Mouse (Mus musculus): ENCODE results near the gene Sema4c. TPM values are rescaled to one million over a fixed set of nuclear protein-coding genes. Genes with fewer than 3 reads are reported as not detected.

Sema4c gene
- polyA plus RNA-seq, 1 experiment from 2014 or later: 4.7 TPM

DNA sequence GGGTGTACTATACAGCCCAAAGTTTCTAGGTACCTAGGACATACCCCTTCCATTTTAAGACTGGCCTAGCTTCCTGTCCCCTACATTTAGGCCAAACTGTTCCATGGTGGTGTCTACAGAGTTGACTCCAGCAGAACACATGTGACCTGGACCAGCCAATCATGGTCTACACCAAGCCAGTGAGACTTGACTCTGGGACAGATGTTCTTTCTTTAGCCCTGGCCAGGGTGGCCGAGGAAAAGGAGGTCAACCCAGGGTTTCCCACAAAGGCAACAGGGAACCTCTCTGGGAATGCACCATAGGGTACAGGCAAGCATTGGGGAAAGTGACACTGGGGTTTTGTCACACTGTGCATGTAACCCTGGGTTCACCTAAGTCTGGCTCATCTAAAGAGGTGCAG is 14.6 kb upstream of the Sema4c start:
- no peak overlapping the region for H3K4me3 ChIP-seq (replicated peaks; ENCODE audit: low read depth, low read length)
- no peak overlapping the region for H3K4me2 ChIP-seq (ENCODE audit: low read length)
- H3K4me1 ChIP-seq (ENCODE audit: control insufficient read depth, insufficient read depth, low read length): no peaks in the 10 kb centered on the region
- no peaks in the 10 kb centered on the region for H3K27me3 ChIP-seq (ENCODE audit: control insufficient read depth, insufficient read depth, low read length)
- H3K9me3 ChIP-seq (ENCODE audit: control insufficient read depth, low read length): no peaks in the 10 kb centered on the region
- ATAC-seq (ENCODE audit: low FRiP score, low TSS enrichment) (no peak), DNase-seq (no peak)
- H3K9ac ChIP-seq (replicated peaks; ENCODE audit: low read length): no peak overlapping the region
- 76% methylated on average over 1 of the region's 1 CpGs for WGBS
- H3K36me3 ChIP-seq (ENCODE audit: control insufficient read depth, insufficient read depth, low read length): no peaks in the 10 kb centered on the region
- no peak overlapping the region for H3K27ac ChIP-seq (replicated peaks; ENCODE audit: low read depth, low read length)

DNA sequence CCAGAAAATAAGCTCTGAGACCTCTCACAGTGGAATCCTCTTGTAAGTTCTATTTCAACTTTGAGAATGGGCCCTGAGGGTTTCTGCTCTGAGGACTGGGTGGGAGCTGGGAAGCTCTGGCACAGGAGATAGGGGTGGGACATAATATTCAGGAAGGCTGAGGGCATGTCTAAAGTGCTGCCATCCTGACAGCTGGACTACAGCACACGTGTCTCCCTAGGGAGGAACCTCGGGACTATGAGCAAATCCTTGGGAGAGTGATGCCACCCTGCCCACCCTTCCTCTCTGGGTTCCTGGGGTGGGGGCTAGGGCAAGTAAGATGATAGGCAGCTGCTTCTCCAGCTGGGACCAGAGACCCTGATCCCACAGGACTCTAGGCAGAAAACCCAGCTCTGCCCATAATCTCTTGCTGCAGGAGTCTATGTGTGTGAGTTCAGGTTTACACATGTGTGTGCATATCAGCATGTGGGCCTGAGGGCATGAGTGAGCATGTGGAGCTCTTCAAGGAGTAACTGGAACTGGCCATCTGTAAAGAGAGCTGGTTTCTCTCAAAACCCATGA is 14.1 kb upstream of the Sema4c start:
- no peak for ATAC-seq (ENCODE audit: low FRiP score, low TSS enrichment)
- Histone ChIP-seq H3K27me3 (ENCODE audit: control insufficient read depth, insufficient read depth, low read length) (no peaks in the 10 kb centered on the region), H3K27ac (replicated peaks; ENCODE audit: low read depth, low read length) (no peak overlapping the region), H3K9ac (replicated peaks; ENCODE audit: low read length) (no peak overlapping the region), H3K4me3 (replicated peaks; ENCODE audit: low read depth, low read length) (no peak overlapping the region), H3K4me1 (ENCODE audit: control insufficient read depth, insufficient read depth, low read length) (no peaks in the 10 kb centered on the region), H3K4me2 (ENCODE audit: low read length) (no peak overlapping the region), H3K9me3 (ENCODE audit: control insufficient read depth, low read length) (no peaks in the 10 kb centered on the region), H3K36me3 (ENCODE audit: control insufficient read depth, insufficient read depth, low read length) (no peaks in the 10 kb centered on the region)
- WGBS: 76% methylated on average over 2 of the region's 2 CpGs
- DNase-seq: no peak

DNA sequence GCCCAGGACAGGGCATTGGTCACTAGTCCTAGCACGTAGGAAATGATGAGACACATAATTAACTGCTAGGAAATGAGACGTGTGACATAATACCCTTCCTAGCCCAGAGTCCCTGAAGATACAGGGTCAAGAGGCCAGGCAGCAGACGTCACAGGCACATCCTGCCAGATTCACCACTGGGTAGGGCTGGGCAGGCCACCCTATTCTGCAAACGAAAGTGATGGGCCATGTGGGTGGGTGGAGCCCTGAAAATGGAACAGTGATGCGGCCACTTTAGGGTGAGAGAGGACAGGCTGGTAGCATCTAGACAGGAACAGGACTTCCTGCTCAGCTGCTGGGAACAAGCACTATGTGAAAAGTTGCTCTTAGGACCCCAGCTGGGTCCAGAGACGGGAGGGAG is 13.5 kb upstream of the Sema4c start:
- DNase-seq: no peak
- Histone ChIP-seq H3K27ac (replicated peaks; ENCODE audit: low read depth, low read length) (no peak overlapping the region), H3K4me2 (ENCODE audit: low read length) (no peak overlapping the region), H3K4me1 (ENCODE audit: control insufficient read depth, insufficient read depth, low read length) (no peaks in the 10 kb centered on the region), H3K9ac (replicated peaks; ENCODE audit: low read length) (no peak overlapping the region), H3K9me3 (ENCODE audit: control insufficient read depth, low read length) (no peaks in the 10 kb centered on the region), H3K27me3 (ENCODE audit: control insufficient read depth, insufficient read depth, low read length) (no peaks in the 10 kb centered on the region), H3K36me3 (ENCODE audit: control insufficient read depth, insufficient read depth, low read length) (no peaks in the 10 kb centered on the region), H3K4me3 (replicated peaks; ENCODE audit: low read depth, low read length) (no peak overlapping the region)
- no peak for ATAC-seq (ENCODE audit: low FRiP score, low TSS enrichment)
- whole genome bisulfite sequencing: 54% methylated on average over 6 of the region's 6 CpGs

DNA sequence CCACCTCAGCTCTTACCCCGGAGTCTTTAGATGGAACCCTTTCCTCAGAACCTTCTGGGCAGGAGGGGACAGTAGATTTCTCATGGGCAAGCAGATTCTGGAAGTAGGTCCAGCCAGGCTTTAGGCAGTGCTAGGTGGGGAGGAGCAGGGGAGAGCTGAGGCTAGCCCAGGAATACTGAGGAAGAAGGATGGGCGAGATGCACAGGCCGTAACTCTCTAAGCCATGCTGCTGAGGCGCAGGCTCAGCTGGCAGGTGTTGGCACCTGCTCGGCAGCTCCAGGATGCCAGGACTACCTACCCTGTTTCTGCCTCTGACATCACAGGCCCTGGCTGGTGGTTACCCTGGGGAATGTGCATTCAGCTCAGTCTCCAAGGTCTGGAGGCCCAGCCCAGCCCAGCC is 12.2 kb upstream of the Sema4c start:
- Histone ChIP-seq H3K27me3 (ENCODE audit: control insufficient read depth, insufficient read depth, low read length) (no peaks in the 10 kb centered on the region), H3K4me3 (replicated peaks; ENCODE audit: low read depth, low read length) (no peak overlapping the region), H3K4me2 (ENCODE audit: low read length) (no peak overlapping the region), H3K9ac (replicated peaks; ENCODE audit: low read length) (no peak overlapping the region), H3K27ac (replicated peaks; ENCODE audit: low read depth, low read length) (no peak overlapping the region), H3K9me3 (ENCODE audit: control insufficient read depth, low read length) (no peaks in the 10 kb centered on the region), H3K36me3 (ENCODE audit: control insufficient read depth, insufficient read depth, low read length) (no peaks in the 10 kb centered on the region), H3K4me1 (ENCODE audit: control insufficient read depth, insufficient read depth, low read length) (no peaks in the 10 kb centered on the region)
- DNase-seq (no peak), ATAC-seq (ENCODE audit: low FRiP score, low TSS enrichment) (no peak)
- 92% methylated on average over 5 of the region's 5 CpGs for WGBS

DNA sequence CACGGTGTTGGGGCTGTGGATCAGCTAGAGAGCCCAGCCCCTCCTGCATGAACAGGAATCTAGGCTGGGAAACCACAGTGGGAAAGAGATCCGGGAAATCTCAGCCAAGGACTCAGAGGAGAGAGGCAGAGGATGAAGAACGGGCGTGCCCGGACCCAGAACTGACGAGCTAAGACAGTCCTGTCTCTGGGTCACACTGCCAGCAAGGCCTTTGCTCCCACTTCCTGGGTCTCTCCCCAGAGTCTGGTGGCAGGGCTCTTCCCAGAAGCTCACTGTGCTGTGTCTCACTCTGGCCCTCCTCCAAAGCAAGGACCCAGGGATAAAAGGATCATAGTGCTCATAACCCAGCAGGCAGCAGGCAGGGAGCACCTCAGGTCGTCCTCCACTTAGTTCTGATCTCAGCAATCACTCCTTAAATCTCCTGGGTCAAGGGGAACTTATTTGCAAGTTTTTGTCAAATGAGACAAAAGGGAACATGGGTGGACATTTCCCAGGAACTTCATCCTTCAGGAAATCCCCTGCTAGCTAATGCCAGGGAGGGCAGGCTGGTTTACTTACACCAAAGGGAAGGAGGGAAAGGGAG is 11.6 kb upstream of the Sema4c start:
- Histone ChIP-seq H3K27me3 (ENCODE audit: control insufficient read depth, insufficient read depth, low read length) (no peaks in the 10 kb centered on the region), H3K9ac (replicated peaks; ENCODE audit: low read length) (no peak overlapping the region), H3K4me1 (ENCODE audit: control insufficient read depth, insufficient read depth, low read length) (no peaks in the 10 kb centered on the region), H3K9me3 (ENCODE audit: control insufficient read depth, low read length) (no peaks in the 10 kb centered on the region), H3K4me3 (replicated peaks; ENCODE audit: low read depth, low read length) (no peak overlapping the region), H3K36me3 (ENCODE audit: control insufficient read depth, insufficient read depth, low read length) (no peaks in the 10 kb centered on the region), H3K27ac (replicated peaks; ENCODE audit: low read depth, low read length) (no peak overlapping the region), H3K4me2 (ENCODE audit: low read length) (no peak overlapping the region)
- DNase-seq (no peak), ATAC-seq (ENCODE audit: low FRiP score, low TSS enrichment) (no peak)
- 44% methylated on average over 7 of the region's 7 CpGs for WGBS

DNA sequence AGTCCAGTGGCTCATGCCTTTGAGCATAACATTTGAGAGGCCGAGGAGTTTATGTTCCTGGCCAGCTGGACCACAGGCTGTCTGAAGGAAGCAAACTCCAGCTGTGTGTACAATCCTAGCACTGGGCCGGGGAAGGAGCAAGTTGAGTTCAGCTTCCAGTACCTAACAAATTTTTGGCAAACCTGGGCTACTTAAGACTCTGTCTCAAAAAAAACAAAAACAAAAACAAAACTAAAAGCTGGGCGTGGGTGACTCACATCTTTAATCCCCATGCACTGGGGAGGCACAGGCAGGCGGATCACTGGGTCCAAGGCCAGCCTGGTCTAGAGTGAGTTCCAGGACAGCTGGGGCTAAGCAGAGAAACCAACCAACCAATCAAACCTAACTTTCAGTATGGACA is 10.6 kb upstream of the Sema4c start:
- DNase-seq: no peak
- 71% methylated on average over 4 of the region's 4 CpGs for WGBS
- Histone ChIP-seq H3K36me3 (ENCODE audit: control insufficient read depth, insufficient read depth, low read length) (no peaks in the 10 kb centered on the region), H3K27me3 (ENCODE audit: control insufficient read depth, insufficient read depth, low read length) (no peaks in the 10 kb centered on the region), H3K4me3 (replicated peaks; ENCODE audit: low read depth, low read length) (no peak overlapping the region), H3K9ac (replicated peaks; ENCODE audit: low read length) (no peak overlapping the region), H3K4me1 (ENCODE audit: control insufficient read depth, insufficient read depth, low read length) (no peaks in the 10 kb centered on the region), H3K9me3 (ENCODE audit: control insufficient read depth, low read length) (no peaks in the 10 kb centered on the region), H3K4me2 (ENCODE audit: low read length) (no peak overlapping the region), H3K27ac (replicated peaks; ENCODE audit: low read depth, low read length) (no peak overlapping the region)
- no peak for ATAC-seq (ENCODE audit: low FRiP score, low TSS enrichment)

DNA sequence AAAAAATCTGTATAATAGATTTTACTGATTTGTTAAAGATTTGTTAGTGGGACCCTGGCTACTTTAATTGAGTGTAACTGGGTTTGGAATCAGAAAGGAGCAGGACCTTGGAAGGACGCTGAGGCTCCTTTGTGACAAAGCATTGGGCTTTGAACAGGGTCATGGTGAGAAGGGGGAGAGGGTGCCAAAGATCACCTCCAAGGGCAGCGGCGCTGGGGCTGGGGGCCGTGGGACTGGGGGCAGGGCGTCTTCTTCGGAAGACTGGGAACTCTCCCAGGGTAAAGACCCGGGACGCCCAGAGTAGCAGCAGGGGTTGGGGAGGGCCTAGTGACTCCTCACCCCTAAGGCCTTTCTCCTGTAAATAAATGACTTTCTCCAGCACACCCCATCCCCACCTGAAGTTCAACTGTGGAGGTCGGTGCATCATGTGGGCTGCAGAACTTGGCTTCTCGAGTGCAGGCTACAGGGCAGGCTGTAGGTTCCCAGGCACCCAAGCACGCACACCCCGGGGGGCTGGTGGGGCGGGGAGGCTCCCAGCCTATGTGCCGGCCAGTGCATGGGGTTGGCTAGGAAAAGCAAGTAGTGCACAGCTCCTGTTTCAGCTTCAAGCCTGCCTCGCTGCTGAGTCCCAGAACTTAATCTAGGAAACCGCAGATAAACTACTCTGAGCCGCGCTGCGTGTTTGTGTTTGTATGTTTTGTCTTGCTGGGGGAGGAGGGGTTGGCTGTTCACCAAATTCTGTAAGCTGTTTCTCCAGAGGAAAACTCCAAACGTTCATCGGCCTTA is 9.9 kb upstream of the Sema4c start:
- Histone ChIP-seq H3K36me3 (ENCODE audit: control insufficient read depth, insufficient read depth, low read length) (no peaks in the 10 kb centered on the region), H3K4me1 (ENCODE audit: control insufficient read depth, insufficient read depth, low read length) (no peaks in the 10 kb centered on the region), H3K9me3 (ENCODE audit: control insufficient read depth, low read length) (no peaks in the 10 kb centered on the region), H3K4me3 (replicated peaks; ENCODE audit: low read depth, low read length) (no peak overlapping the region), H3K27me3 (ENCODE audit: control insufficient read depth, insufficient read depth, low read length) (no peaks in the 10 kb centered on the region), H3K4me2 (ENCODE audit: low read length) (no peak overlapping the region), H3K27ac (replicated peaks; ENCODE audit: low read depth, low read length) (no peak overlapping the region), H3K9ac (replicated peaks; ENCODE audit: low read length) (no peak overlapping the region)
- ATAC-seq (ENCODE audit: low FRiP score, low TSS enrichment) (no peak), DNase-seq (no peak)
- WGBS: 42% methylated on average over 21 of the region's 21 CpGs

DNA sequence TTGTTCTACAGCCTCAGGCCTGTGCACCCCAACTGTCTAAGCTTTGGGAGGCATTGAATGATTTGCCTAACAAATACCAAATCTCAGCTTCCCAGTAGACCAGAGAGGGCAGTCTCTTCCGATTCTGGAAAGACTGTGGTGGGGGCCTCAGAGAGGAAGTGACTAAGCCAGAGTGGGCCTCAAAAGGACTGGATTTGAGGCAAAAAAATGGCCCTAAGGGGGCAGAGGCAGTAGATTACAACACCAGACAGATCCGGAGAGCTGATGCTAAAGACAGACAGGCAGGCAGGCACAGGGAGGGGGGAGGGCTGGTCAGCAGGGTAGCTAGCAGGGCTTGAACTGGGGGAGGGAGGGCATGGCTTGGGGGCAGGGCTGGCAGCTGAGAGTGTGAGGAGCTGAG is 8.3 kb upstream of the Sema4c start:
- Histone ChIP-seq H3K4me1 (ENCODE audit: control insufficient read depth, insufficient read depth, low read length) (no peaks in the 10 kb centered on the region), H3K4me2 (ENCODE audit: low read length) (no peak overlapping the region), H3K4me3 (replicated peaks; ENCODE audit: low read depth, low read length) (no peak overlapping the region), H3K36me3 (ENCODE audit: control insufficient read depth, insufficient read depth, low read length) (no peaks in the 10 kb centered on the region), H3K27me3 (ENCODE audit: control insufficient read depth, insufficient read depth, low read length) (no peaks in the 10 kb centered on the region), H3K9me3 (ENCODE audit: control insufficient read depth, low read length) (no peaks in the 10 kb centered on the region), H3K9ac (replicated peaks; ENCODE audit: low read length) (no peak overlapping the region), H3K27ac (replicated peaks; ENCODE audit: low read depth, low read length) (no peak overlapping the region)
- DNase-seq: no peak
- whole genome bisulfite sequencing: 4% methylated on average over 2 of the region's 2 CpGs
- ATAC-seq (ENCODE audit: low FRiP score, low TSS enrichment): no peak

DNA sequence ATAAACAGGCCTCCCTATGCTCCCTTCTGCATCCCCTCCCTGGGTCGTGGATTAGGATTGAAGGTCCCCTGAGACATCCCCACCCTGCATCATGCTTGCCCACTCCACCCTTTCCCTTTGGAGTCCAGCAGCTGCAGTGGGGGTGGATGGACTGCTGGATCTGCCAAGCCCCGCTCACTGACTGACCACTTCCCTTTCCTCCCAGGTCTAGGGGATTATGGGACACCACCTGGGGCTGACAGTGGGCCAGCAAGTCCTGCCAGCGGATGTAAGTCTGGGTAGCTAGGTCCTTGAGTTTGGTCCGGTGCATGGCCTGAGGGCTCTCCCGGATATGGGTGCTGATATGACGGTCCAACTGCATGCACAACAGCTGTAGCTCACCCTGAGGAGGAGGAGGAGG is 6.0 kb upstream of the Sema4c start:
- Histone ChIP-seq H3K4me1 (ENCODE audit: control insufficient read depth, insufficient read depth, low read length) (peaks cover 3% of the 10 kb centered on the region; the same call in 1 of the 2 replicates), H3K9ac (replicated peaks; ENCODE audit: low read length) (no peak overlapping the region), H3K4me2 (ENCODE audit: low read length) (no peak overlapping the region), H3K9me3 (ENCODE audit: control insufficient read depth, low read length) (no peaks in the 10 kb centered on the region), H3K27ac (replicated peaks; ENCODE audit: low read depth, low read length) (no peak overlapping the region), H3K4me3 (replicated peaks; ENCODE audit: low read depth, low read length) (no peak overlapping the region), H3K27me3 (ENCODE audit: control insufficient read depth, insufficient read depth, low read length) (no peaks in the 10 kb centered on the region), H3K36me3 (ENCODE audit: control insufficient read depth, insufficient read depth, low read length) (no peaks in the 10 kb centered on the region)
- DNase-seq (no peak), ATAC-seq (ENCODE audit: low FRiP score, low TSS enrichment) (no peak)
- WGBS: 83% methylated on average over 6 of the region's 6 CpGs

Measured in midbrain, embryonic 14.5 days (tissue).